Mouse (Mus musculus) limb, embryonic 14.5 days (tissue): ENCODE data around the gene Amn1. TPM values are rescaled to one million over a fixed set of nuclear protein-coding genes. Genes with fewer than 3 reads are reported as not detected.

Experiments
- ATAC-seq: fragments of 200-750 bp; cut with Nextera tagmentation; 2 replicates; pipeline ENCODE4 v1.8.0; 2017; ENCODE audit warnings: low read depth, moderate number of reproducible peaks, moderate TSS enrichment; ENCODE audit not compliant: low FRiP score
- DNase-seq: peaks from one replicate; pipeline ENCODE4 v3.0.0-alpha.2; 2015; ENCODE audit warnings: low spot score
- H3K27ac ChIP-seq: fragments of 300-500 bp; sonication (generic); replicated peaks from 2 replicates; pipeline ENCODE4 v1.5.1; 2014; ENCODE audit warnings: low read depth, mild to moderate bottlenecking, low read length, moderate library complexity, mixed read lengths
- H3K27me3 ChIP-seq: fragments of 300-500 bp; sonication (generic); 2 replicates; pipeline ENCODE4 v1.6.1; 2014; ENCODE audit warnings: low read length, mixed read lengths; ENCODE audit not compliant: control insufficient read depth, insufficient read depth
- H3K36me3 ChIP-seq: fragments of 300-500 bp; sonication (generic); 2 replicates; pipeline ENCODE4 v1.6.1; 2014; ENCODE audit warnings: mild to moderate bottlenecking, low read length, moderate library complexity, mixed read lengths; ENCODE audit not compliant: control insufficient read depth, insufficient read depth
- H3K4me1 ChIP-seq: fragments of 300-500 bp; sonication (generic); 2 replicates; pipeline ENCODE4 v1.6.1; 2014; ENCODE audit warnings: antibody characterized with exemption, low read length, mixed read lengths; ENCODE audit not compliant: control insufficient read depth, insufficient read depth
- H3K4me2 ChIP-seq: fragments of 300-500 bp; sonication (generic); replicated peaks from 2 replicates; pipeline ENCODE4 v1.6.1; 2014; ENCODE audit warnings: low read depth, mild to moderate bottlenecking, low read length, moderate library complexity; ENCODE audit not compliant: severe bottlenecking
- H3K4me3 ChIP-seq: fragments of 300-500 bp; sonication (generic); replicated peaks from 2 replicates; pipeline ENCODE4 v1.5.1; 2014; ENCODE audit warnings: low read length
- H3K9ac ChIP-seq: fragments of 300-500 bp; sonication (generic); 2 replicates; pipeline ENCODE4 v1.6.1; 2014; ENCODE audit warnings: mild to moderate bottlenecking, low read depth, low read length, moderate library complexity; ENCODE audit not compliant: severe bottlenecking
- H3K9me3 ChIP-seq: fragments of 300-500 bp; sonication (generic); 2 replicates; pipeline ENCODE4 v1.6.1; 2016; ENCODE audit warnings: low read length; ENCODE audit not compliant: control insufficient read depth
- POLR2A ChIP-seq: fragments of 200-500 bp; IDR thresholded peaks from 2 replicates; pipeline ENCODE4 v1.8.0; 2012; ENCODE audit warnings: inconsistent platforms, mild to moderate bottlenecking, moderate library complexity, borderline replicate concordance; ENCODE audit not compliant: insufficient read depth, insufficient read length; ENCODE audit errors: extremely low read depth
- WGBS: fragments of 180-500 bp; shearing (Covaris S2); extraction: QIAGEN DNeasy Blood & Tissue Kit; methylation state at CpG from one replicate; pipeline ENCODE4 v1.1.7; 2014; 5-methylcytosine and 5-hydroxymethylcytosine counted together
- polyA plus RNA-seq, 2 experiments: library from polyadenylated mRNA; depleted of rRNA in 1 of 2; stranded (reverse) in 1 of 2; unstranded in 1 of 2; fragments of >200 nt; fragmentation: Nextera tagmentation in 1 of 2; extraction: Ambion mirVana in 1 of 2; gene quantifications; 2 replicates each; pipeline versions ENCODE4 v1.2.1 to v1.2.3; 2012 to 2014

The Amn1 gene
- polyA plus RNA-seq, 2 experiments = 22.2 to 31.1 TPM

- no peak overlapping the region for H3K4me2 ChIP-seq
- H3K36me3 ChIP-seq = peaks cover 15% of the 10 kb centered on the region
- no peak overlapping the region for H3K27ac ChIP-seq
- H3K9me3 ChIP-seq = no peaks in the 10 kb centered on the region
- no peak for DNase-seq
- H3K9ac ChIP-seq = no peak overlapping the region
- no peak overlapping the region for H3K4me3 ChIP-seq
- H3K4me1 ChIP-seq = no peaks in the 10 kb centered on the region
- ATAC-seq = no peak
- WGBS = 81% methylated on average over 7 of the region's 7 CpGs
- H3K27me3 ChIP-seq = no peaks in the 10 kb centered on the region
- TF ChIP-seq POLR2A = no peak
Measured at GRCm38 (mm10) chr6:149148436-149149229, 39.9 kb downstream of the Amn1 start.

- Histone ChIP-seq H3K36me3 (peaks cover 10% of the 10 kb centered on the region; the same call in 1 of the 2 replicates), H3K27ac (no peak overlapping the region), H3K4me1 (peaks cover 2% of the 10 kb centered on the region; the same call in 1 of the 2 replicates), H3K4me3 (no peak overlapping the region), H3K9ac (no peak overlapping the region), H3K4me2 (no peak overlapping the region), H3K9me3 (no peaks in the 10 kb centered on the region), H3K27me3 (no peaks in the 10 kb centered on the region)
- ATAC-seq = no peak
- no peak for TF ChIP-seq POLR2A
- no peak for DNase-seq
- 92% methylated on average over 1 of the region's 1 CpGs for WGBS
Measured at GRCm38 (mm10) chr6:149145143-149145542, 43.4 kb downstream of the Amn1 start.

GRCm38 (mm10) chr6:149141393-149142173 is 46.9 kb downstream of the Amn1 start:
- ATAC-seq (peak; percentile 98), DNase-seq (peak; percentile 92)
- 5% methylated on average over 36 of the region's 36 CpGs for WGBS
- H3K4me1 ChIP-seq = peaks cover 2% of the 10 kb centered on the region; the same call in 1 of the 2 replicates
- H3K9me3 ChIP-seq = no peaks in the 10 kb centered on the region
- peak overlapping the region; percentile 71 for H3K27ac ChIP-seq
- TF ChIP-seq POLR2A = peak; percentile 68; the same call in 1 of the 2 replicates
- H3K36me3 ChIP-seq = peaks cover 10% of the 10 kb centered on the region; the same call in 1 of the 2 replicates
- H3K4me2 ChIP-seq = peak overlapping the region; percentile 74
- H3K27me3 ChIP-seq = no peaks in the 10 kb centered on the region
- peak overlapping the region; percentile 49 for H3K4me3 ChIP-seq
- peak overlapping the region; percentile 75 for H3K9ac ChIP-seq

- no peak within 1 kb of the TSS for H3K9ac ChIP-seq
- H3K36me3 ChIP-seq = peaks cover 6% of the 10 kb centered on the region; the same call in 1 of the 2 replicates
- ATAC-seq (no peak), DNase-seq (no peak)
- TF ChIP-seq POLR2A = no peak
- no peak within 1 kb of the TSS for H3K27ac ChIP-seq
- H3K4me1 ChIP-seq = peaks cover 5% of the 10 kb centered on the region
- no peak within 1 kb of the TSS for H3K4me2 ChIP-seq
- 83% methylated on average over 1 of the region's 1 CpGs for WGBS
- H3K9me3 ChIP-seq = no peaks in the 10 kb centered on the region
- no peak within 1 kb of the TSS for H3K4me3 ChIP-seq
- no peaks in the 10 kb centered on the region for H3K27me3 ChIP-seq
Measured at GRCm38 (mm10) chr6:149139471-149139870, 49.0 kb downstream of the Amn1 start, which contains the start of gene Etfbkmt. Gene Etfbkmt (plus strand): TSS chr6:149139849.

GRCm38 (mm10) chr6:149139011-149139410 is 49.5 kb downstream of the Amn1 start:
- DNase-seq = no peak
- H3K9me3 ChIP-seq = no peaks in the 10 kb centered on the region
- no peak overlapping the region for H3K27ac ChIP-seq
- no peak overlapping the region for H3K4me2 ChIP-seq
- 92% methylated on average over 3 of the region's 3 CpGs for WGBS
- no peak for TF ChIP-seq POLR2A
- no peak overlapping the region for H3K4me3 ChIP-seq
- no peak for ATAC-seq
- no peaks in the 10 kb centered on the region for H3K27me3 ChIP-seq
- peaks cover 9% of the 10 kb centered on the region for H3K4me1 ChIP-seq
- no peak overlapping the region for H3K9ac ChIP-seq
- H3K36me3 ChIP-seq = 0 out of 2 replicates have a peak, but pooled peaks cover 1% of the 10 kb centered on the region
